Mouse (Mus musculus) telencephalon, adult 2 months (tissue): Measurements from ENCODE around the gene Padi4.

ENCODE experiments used
- DNase-seq: peaks from one replicate; pipeline ENCODE4 v3.0.0-alpha.2; 2011; ENCODE audit warnings: low read depth, low spot score

Padi4 gene

GRCm38 (mm10) chr4:140740655-140741054, 33.4 kb downstream of the Padi4 start:
- DNase-seq = no peak

- DNase-seq = no peak
These were observed 41.2 kb downstream of the Padi4 start for GRCm38 (mm10) chr4:140732871-140733270.

- no peak for DNase-seq
These were observed 42.4 kb downstream of the Padi4 start for GRCm38 (mm10) chr4:140731654-140732053.

GRCm38 (mm10) chr4:140726907-140727306, 47.1 kb downstream of the Padi4 start:
- no peak for DNase-seq

GRCm38 (mm10) chr4:140724739-140725138, 49.3 kb downstream of the Padi4 start:
- peak; percentile 81 for DNase-seq

GRCm38 (mm10) chr4:140723801-140724200, 50.2 kb downstream of the Padi4 start:
- no peak for DNase-seq

GRCm38 (mm10) chr4:140723192-140723591, 50.8 kb downstream of the Padi4 start:
- no peak for DNase-seq

- DNase-seq = no peak
These were observed 51.3 kb downstream of the Padi4 start for GRCm38 (mm10) chr4:140722710-140723109.

- DNase-seq = no peak
These were observed 52.0 kb downstream of the Padi4 start for GRCm38 (mm10) chr4:140721968-140722490.

GRCm38 (mm10) chr4:140720091-140720490, 53.9 kb downstream of the Padi4 start:
- no peak for DNase-seq

GRCm38 (mm10) chr4:140718436-140718835, 55.6 kb downstream of the Padi4 start:
- no peak for DNase-seq

GRCm38 (mm10) chr4:140716994-140717393, 57.0 kb downstream of the Padi4 start:
- no peak for DNase-seq

- DNase-seq = no peak
These were observed 59.5 kb downstream of the Padi4 start for GRCm38 (mm10) chr4:140714586-140714985.

GRCm38 (mm10) chr4:140713480-140714365, 60.3 kb downstream of the Padi4 start:
- peak; percentile 98 for DNase-seq

GRCm38 (mm10) chr4:140711360-140711759, 62.7 kb downstream of the Padi4 start:
- DNase-seq = no peak

GRCm38 (mm10) chr4:140710781-140711180, 63.3 kb downstream of the Padi4 start:
- DNase-seq = no peak

- DNase-seq = no peak
These were observed 64.4 kb downstream of the Padi4 start for GRCm38 (mm10) chr4:140709617-140710016.

GRCm38 (mm10) chr4:140709111-140709510, 64.9 kb downstream of the Padi4 start:
- DNase-seq = no peak

GRCm38 (mm10) chr4:140708297-140708927, 65.6 kb downstream of the Padi4 start:
- no peak for DNase-seq

- DNase-seq = no peak
These were observed 66.4 kb downstream of the Padi4 start for GRCm38 (mm10) chr4:140707615-140708014.

- no peak for DNase-seq
These were observed 69.9 kb downstream of the Padi4 start for GRCm38 (mm10) chr4:140704166-140704565.

- DNase-seq = no peak
These were observed 70.4 kb downstream of the Padi4 start for GRCm38 (mm10) chr4:140703636-140704035.
